Mouse (Mus musculus): ENCODE results near the gene Galnt16. TPM values are rescaled to one million over a fixed set of nuclear protein-coding genes. Genes with fewer than 3 reads are reported as not detected.
A peak's percentile ranks its signal among the peaks of the same experiment; 100 is the strongest.

Gene Galnt16
- total RNA-seq, 2 experiments from 2014 or later = 89.3 to 96.7 TPM

DNA sequence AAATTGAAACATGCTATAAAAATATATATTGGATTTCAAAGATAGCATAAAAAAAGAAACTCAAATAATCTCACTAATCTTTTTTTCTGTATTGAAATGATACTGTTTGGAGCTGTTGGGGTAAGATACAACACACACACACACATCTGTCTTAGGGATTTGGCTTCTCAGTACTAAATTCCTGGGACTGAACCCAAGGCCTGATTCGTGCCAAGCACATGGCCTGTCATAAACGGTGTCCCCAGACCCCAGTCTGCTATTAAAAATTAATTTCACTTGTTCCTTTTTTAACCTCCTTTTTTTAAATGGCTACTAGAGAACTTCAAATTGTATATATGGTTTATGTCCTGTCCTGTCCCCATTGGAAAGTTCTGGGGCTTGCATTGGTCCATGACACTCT lies 12.0 kb downstream of the Galnt16 start:
- no peak for DNase-seq (ENCODE audit: low spot score in 2 of 2)

DNA sequence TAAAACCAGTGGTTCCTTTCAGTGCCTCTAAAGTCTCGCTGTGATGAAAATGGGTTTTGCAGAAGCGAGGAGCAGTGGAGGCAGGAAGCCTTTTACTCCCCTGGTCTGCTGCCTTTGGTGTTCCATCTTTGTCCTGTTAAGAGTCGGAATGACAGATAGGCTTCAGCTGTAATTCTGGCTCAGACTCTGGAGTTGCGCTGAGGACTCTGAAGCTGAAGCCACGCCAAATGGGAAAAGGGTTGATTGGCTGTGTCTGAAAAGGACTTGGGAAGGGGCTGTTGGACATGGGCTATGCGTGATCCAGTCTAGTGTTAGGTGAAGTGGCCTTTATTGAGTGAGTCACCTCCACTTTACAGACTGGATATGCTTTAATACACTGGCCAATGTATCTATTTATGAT lies 12.6 kb downstream of the Galnt16 start:
- DNase-seq (ENCODE audit: low spot score in 2 of 2) = no peak

DNA sequence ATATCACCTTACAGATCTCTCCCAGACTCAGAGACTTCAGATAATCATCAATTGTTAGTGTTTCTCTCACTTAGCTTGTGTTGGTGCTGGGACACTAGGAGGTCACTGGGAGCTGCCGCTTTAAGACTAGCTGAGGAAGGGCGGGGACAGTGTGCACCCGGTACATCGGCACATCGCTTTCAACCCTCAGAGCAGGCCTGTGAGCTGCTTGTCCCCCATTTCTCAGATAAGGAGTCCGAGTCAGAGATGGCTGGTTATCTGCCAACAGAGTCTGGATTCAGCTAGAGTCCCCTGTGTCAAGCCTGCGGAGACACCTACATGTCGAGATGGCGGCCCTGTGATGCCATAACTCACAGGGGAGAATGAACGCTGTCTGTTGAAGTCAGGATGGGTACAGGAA lies 13.5 kb downstream of the Galnt16 start:
- no peak for DNase-seq (ENCODE audit: low spot score in 2 of 2)

DNA sequence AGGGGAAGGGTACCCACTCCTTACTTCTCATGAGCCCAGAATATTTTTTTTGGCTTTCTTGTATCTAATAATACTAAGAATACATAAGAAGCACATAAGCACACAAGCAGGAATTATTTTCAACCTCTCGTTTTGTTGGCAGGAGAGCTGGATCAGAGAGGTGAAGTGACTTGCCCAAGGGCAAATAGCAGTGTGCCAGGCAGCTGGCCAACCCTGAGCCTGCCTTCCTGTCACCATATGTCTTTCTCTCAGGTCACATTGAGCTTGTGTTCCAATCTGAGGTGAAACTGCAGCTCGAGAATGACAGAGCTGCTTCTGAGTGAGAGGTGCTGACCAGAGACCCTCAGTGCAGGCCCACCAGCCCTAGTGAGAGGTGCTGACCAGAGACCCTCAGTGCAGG lies 15.8 kb downstream of the Galnt16 start:
- no peak for DNase-seq (ENCODE audit: low spot score in 2 of 2)

DNA sequence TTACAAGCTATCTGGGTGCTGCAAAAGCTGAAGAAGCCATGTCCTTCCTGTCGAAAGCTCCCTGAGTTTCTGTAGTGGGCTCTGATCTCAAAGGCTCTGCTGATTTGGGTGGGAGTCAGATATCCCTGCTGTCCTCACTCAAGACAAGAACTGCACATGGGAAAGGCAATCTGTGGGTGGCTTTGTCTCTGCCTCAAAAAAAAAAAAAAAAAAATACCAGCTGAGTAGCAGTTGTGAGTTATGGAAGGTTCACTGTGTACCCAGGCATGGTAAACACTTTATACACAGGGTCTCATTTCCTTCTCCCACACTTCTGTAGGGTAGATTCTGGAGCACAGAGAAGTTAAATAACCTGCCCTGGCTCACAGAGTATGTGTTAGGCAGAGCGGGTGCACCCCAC lies 19.2 kb downstream of the Galnt16 start:
- no peak for DNase-seq (ENCODE audit: low spot score in 2 of 2)

DNA sequence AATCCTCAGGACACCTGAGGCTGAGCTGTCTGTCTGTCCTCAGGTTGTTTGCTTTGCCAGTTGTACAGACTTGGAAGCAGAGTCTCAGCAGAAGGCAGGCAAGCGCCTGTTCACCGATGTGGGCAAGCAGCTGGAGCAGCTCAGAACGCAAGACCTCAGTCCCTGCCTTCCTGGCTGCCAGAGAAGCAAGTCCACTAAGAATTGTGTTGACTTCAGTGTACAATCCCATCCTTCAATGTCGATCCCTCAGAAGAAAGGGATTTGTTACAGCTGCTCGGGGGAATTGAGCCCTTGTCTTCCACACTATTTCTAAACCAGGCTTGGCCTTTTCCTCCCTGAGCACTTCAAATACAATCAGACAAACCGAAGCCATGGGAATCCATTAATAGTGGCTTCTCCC lies 20.2 kb downstream of the Galnt16 start:
- DNase-seq (ENCODE audit: low spot score in 2 of 2) = no peak

DNA sequence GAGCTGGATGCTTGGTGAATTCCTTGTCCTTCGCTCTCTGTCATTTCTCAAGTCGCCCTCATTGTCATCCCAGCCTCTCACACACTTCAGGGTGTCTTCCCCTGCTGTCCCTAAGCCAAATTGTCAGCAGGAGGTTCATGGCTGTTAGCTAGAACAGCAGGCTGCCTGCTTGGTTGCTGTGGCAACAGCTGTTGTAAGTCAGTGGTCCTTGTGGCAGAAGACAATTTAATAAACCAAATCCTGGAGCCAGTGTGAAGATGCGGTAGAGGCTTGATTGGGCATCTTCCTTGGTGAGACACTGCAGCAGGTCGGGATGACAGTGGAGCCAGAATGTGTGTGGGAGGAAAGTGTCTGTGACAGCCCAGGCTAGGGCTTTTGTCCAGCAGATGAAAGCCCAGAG lies 27.2 kb downstream of the Galnt16 start:
- DNase-seq (ENCODE audit: low spot score in 2 of 2) = peak in 1 of 2 experiments; percentile 52

DNA sequence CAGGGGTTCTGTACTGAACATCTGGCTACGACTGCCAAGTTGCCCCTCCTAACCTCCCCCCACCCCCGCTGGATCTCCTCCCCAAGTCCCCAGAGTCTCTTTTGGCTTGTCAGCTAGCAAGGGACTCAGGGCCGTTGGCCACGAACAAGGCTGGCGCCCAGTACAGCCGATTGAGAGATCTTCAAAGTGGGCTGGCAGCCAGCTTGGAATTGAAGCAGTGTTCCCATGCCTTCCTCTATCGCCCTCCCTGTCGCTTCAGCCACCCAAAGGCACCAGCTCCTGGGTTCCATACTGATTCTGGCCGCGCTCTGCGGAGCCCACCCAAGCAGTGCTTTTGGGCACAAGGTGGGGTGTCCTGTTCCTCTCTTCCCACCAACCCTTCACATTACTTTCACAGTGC lies 31.6 kb downstream of the Galnt16 start:
- DNase-seq (ENCODE audit: low spot score in 2 of 2) = peak in 1 of 2 experiments; percentile 48

DNA sequence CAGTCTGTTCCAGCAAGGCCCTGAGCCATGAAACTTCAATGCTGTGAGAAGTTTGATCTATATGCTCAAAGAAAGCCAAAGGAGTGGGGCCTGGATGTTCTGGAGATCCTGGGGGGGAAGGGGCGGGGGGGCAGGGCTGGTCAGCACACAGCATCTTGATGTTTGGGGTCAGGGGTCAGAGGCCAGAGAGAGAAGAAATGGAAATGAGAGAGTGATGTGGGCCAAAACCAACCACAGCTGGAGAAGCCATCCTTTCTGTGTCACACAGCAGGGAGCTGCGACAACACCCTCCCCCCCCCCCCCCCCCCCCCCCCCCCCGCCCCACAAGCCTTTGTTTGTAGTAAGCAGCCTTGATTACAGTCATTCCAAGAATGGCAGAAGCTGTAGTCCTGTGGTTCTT lies 35.1 kb downstream of the Galnt16 start:
- DNase-seq (ENCODE audit: low spot score in 2 of 2) = no peak

DNA sequence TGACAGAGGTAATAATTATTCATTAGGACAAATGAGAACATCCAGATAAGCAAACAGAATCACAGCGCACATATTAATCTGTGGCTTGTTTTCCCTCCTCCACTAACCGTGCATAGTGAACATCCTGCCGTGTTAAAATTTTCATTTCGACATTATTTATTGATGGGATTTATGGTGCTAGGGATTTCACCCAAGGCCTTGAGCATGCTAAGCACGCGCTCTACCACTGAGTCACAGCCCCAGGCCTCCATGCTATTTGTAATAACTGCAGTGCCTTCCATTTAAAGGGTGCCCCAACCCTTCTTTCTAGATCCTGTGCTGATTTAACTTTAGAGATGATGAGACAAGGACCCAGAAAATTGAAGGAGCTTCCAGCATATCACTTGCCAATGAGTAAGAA lies 36.2 kb downstream of the Galnt16 start:
- no peak for DNase-seq (ENCODE audit: low spot score in 2 of 2)

DNA sequence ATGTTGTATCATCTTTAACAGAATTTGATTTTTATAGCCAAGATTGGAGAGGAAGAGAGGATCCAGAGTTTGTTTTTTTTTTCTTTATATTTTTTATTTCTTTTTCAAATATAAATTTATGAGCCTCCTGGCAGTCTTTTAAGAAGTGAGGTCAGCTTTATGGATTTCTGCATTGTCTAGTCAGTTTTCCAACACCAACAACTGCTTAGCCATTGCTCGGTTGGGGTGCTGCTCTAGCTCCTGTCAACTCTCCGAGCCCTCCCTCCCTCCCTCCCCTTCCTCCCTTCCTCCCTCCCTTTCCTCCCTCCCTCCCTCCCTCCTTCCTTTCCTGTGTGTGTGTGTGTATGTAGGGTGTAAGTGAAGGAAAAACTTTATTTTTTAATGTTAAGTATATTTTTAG lies 43.8 kb downstream of the Galnt16 start:
- DNase-seq (ENCODE audit: low spot score in 2 of 2) = no peak

DNA sequence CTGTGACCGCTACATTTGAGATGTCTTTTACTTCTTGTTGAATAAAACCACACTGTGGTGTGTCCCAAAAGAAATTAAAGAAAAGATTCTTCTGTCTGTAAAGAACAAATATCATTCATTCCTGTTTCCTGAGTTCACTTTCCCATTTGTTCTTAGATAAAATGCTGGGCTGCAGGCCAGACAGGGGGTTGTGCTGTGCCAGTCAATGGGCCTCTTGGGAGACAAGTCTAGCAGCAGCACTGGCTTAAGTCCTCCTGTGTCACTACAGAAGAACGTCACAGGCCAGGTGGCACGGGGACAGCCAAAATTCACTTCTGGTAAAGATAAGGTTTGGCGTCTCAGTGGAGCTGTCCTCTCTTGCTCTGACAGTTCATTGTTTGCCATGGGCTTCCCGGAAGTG lies 44.7 kb downstream of the Galnt16 start:
- no peak for DNase-seq (ENCODE audit: low spot score in 2 of 2)

DNA sequence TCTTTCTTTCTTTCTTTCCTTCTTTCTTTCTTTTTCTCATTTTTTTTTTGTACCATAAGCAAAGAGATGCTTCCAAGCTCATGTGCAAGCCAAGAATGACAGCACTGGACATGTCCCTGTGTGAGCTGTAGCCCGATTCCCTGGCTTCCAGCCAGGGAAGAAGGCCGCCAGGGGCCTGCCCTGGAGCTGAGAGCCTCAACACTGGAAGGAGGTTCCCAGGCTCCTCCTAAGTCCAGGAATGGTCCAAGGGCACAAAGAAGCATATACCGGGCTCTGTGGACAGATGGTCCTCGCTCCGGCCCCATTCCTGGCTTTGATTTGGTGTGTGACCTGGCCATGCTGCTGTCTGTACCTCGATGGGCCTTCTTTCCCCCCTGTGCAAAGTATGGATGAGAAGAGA lies 46.9 kb downstream of the Galnt16 start:
- no peak for DNase-seq (ENCODE audit: low spot score in 2 of 2)

DNA sequence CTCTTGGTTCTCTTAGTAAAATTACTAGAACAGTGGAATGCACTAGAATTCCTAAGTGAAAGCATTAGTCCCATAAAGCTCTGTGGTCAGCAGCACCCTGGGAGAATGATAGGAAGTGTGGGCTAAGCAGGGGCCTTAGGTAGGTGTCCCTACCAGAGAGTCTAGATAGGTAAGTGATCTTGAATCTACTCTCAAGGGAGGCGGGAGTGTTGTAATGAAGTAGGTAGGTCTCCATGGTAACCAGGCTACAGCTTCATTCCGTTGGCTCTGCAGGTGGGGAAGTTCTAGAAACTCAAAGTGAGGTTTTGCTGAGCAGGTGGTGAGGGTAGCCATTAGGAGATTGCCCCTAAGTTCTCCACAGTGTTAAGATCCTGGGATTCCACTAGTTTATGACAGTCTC lies 47.7 kb downstream of the Galnt16 start:
- no peak for DNase-seq (ENCODE audit: low spot score in 2 of 2)

DNA sequence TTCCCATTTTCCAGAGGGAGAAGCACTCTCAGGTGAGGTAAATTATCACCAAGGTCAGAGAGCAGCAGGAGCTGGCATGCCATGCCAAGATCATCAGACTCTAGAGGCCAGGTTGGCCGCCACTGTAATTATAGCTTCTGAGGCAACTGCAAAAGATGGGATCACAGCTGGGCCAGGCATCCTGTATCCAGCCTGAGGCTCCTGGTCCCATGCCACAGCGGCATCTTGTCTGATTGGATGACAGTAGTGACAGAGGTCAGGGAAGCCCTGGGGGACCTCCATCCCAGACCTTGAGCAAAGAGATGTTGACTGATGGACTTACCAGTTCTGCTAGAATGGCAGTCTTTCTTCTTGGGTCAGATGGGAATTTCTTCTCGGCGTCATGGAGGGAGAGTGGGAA lies 48.4 kb downstream of the Galnt16 start:
- no peak for DNase-seq (ENCODE audit: low spot score in 2 of 2)

DNA sequence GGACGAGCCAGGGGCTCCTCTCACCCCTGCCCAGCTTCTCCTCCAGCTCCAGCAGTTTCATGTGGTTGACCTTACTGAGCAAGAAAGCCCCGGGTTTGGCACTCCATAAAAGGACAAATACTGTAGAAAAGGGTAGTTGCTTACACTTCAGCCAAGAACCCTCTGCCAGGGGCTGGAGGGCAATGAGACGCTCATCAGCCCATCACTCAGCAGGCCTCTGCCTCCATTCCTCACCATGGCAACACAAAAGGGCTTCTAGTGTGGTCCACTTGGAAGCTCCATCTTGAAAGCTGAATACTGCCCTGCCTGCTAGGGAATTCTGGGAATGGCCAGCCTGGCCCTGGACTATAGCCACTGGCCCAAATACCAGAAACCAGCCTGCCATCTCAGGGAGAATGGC lies 49.3 kb downstream of the Galnt16 start:
- peak in 1 of 2 experiments; percentile 27 for DNase-seq (ENCODE audit: low spot score in 2 of 2)

DNA sequence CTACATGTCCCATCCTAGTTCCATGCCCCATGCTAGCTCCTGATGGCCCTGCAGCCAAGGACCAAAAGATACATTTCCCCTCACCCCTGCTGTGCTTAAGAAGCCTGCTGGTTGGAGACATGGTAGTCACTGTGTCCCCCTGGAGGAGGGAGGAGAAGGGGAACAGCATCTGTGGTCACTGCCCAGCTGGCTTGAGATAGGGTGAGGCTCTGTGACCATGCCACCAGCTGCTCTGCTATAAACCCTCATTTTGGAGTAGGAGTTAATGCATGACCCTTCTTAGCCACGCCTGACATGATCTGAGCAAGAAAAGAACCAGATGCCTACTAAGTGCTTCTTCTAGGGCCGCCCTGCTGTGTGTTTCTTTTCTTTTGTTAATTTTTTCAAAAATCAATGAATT lies 51.5 kb downstream of the Galnt16 start:
- no peak for DNase-seq (ENCODE audit: low spot score in 2 of 2)

DNA sequence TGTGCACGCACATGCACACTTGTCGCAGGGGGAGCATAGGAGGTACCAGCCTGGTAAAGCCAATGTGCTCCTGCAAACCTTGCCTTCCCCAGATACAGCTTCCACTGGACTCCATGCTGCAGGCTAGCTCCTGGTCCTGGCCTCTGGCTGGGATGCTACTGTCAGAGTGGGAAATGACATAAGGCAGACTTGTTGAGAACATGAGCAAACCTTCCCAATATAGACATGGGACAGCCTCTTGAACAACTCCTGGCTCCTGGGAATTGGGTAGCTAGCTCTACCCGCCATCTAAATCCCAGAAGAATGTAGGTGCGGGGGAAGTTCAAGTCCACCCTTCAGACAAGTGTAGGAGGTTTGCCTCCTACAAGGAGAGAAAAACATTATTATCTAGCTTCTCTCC lies 56.2 kb downstream of the Galnt16 start:
- DNase-seq (ENCODE audit: low spot score in 2 of 2) = no peak

DNA sequence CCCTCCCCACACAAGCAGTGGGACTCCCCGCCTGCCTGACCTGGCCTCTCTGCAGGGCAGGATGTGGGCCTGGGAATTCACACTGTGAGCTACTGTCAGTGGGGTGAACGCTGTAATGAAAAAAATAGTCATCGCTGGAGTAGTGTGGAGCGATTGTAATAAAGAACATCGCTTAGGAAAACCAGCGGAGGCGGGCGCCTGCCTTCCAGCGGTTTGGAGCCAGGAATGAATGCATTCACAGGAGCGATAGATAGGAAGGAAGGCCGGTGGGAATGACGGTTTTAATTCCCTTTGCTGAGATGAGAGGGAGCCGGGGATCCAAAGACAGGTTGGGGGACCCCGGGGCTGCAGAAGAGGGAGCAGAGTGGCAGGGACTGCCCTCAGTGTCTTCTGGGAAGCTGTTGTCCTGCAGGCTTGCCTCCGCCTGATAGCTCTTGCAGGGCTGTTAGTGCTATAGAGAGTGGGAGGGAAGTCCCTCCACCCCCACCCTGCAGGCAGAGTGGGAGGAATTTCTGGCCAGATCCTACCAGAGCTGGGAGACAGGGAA lies 56.8 kb downstream of the Galnt16 start:
- peak; percentile 62 to 74 for DNase-seq (ENCODE audit: low spot score in 2 of 2)

DNA sequence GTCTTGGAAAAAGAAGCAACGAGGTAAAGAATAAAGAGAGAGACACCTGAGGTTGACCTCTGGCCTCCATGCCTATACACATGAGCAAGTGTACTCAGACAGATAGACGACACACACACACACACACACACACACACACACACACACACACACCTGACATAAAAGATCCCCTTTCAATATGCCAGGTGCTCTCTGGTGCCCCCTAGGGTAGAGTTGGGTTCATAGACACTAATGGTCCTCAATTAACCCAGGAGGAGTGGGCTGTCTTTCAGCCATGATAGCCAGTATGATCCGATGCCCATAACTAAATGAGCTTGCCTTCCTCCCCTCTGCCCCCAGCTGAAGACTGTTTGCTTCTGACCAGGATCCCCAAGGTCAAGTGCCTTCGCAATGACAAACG lies 59.0 kb downstream of the Galnt16 start:
- DNase-seq (ENCODE audit: low spot score in 2 of 2) = peak in 1 of 2 experiments; percentile 59

DNA sequence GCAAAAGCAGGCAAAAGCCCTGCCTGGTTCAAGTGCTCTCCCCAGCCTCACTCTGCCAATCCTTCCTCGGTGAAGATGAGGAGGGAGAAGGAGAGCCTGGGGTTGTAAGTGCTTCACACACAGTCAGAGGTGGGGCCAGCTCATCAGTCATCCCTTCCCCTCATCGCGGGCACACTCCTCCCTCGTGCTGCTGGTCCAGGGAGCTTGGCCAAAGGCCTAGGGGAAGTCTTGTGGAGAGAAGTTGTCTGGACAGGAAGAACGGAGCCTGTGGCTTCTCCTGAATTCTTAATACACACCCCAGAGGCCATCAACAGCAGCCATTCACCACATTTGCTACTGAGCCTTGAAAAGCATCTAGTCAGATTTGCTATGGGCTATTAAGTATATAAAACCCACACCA lies 63.3 kb downstream of the Galnt16 start:
- no peak for DNase-seq (ENCODE audit: low spot score in 2 of 2)

DNA sequence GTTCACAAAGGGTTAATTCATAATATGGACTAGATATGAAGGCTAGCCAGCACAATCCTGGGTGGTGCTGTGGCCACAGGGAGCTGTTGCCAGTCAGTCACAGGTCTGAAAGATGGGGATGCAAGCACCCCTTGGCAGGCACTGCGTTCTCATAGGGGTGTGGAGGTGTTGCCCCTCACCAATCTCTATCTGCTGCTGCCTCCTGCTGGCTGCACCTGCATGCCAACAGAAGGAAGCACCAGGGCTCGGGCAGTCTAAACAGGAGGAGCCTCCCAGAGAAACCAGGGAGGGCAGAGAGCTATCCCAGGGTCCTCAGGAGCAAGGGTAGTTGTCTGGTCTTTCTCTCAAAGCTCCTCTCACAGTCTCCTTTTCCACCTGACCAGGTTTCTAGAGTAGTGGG lies 66.9 kb downstream of the Galnt16 start:
- DNase-seq (ENCODE audit: low spot score in 2 of 2) = peak; percentile 36 to 44

DNA sequence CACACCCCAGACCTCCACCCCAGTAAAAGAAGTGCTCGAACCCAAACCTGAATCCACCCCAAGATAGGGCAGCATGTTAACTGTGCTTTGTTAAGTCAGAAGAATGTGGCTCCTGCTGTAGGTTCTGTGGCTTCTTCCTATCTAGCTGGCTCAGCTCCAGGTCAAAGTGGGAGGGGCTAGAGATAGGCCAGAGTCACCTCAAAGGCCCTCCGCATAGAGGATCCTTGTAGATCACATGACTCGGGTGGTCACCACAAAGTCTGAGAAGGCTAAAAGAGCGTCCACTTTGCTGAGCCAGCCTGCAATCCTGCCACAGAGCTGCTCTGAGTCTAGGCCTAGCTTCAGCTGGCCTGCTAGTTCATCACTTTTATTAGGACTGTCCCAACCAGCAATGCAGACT lies 76.1 kb downstream of the Galnt16 start:
- DNase-seq (ENCODE audit: low spot score in 2 of 2) = no peak

DNA sequence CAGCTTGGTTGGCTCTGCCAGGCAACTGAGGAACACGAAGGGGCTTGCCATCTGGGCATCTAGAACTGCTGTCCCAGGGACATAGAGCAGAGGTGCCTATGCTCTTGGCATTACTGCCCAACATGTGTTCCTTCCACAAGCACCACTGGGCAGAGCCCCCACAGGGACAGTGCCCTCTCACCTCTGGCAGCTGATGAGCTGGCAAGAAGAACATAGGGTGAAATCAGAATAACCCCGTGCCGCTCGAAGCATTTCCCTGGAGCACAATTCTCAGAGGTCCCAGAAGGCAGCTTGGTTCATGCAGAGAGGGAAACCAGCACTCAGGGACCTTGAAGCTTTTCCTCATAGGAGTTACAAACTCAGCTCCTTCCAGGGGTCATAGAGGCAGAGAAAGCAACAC lies 76.7 kb downstream of the Galnt16 start:
- DNase-seq (ENCODE audit: low spot score in 2 of 2) = no peak
